Mouse (Mus musculus): ENCODE data around the gene Aox4.
A peak's percentile ranks its signal among the peaks of the same experiment; 100 is the strongest.

Aox4 gene

GRCm38 (mm10) chr1:58301073-58301472 lies 90.9 kb downstream of the Aox4 start:
- no peak for DNase-seq (ENCODE audit: low spot score in 2 of 2)

DNA sequence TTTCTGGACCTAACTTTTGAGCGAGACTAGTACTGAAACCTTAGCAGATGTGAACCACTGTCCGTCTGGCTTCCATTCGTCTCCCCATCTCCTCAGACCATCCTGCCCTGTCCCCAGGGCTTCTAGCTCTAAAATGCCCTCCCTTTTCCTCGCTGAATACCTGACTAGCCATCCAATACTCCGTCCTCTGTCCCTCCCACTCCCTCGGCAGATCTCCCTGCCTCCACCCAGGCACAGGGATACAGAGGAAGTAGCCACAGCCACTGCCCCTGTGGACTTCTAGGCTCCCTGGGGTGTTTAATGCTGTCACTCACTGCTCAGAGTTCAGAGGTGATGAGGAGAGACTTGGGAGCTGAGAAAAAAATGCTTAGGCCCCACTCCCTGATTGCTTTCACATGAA lies 91.8 kb downstream of the Aox4 start:
- DNase-seq (ENCODE audit: low spot score in 2 of 2): no peak

DNA sequence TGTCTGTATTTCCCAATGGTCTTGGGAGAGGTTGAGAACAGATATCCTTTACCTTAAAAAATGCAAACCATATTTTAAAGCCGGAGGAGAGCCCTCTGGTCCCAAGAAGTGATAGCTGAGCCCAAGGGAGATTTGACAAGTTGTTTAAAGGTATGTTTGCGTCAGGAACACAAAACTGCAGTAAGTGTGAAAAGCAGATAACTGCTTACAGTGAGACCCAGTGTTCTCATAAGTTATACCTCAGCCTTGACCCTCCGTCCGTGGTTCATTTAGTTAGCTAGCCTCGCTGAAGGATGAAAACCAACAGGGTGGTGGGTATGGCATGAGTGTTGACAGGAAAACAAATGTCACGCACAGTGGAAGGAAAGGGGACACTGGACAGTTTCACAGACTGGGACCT lies 92.8 kb downstream of the Aox4 start:
- DNase-seq (ENCODE audit: low spot score in 2 of 2): no peak

DNA sequence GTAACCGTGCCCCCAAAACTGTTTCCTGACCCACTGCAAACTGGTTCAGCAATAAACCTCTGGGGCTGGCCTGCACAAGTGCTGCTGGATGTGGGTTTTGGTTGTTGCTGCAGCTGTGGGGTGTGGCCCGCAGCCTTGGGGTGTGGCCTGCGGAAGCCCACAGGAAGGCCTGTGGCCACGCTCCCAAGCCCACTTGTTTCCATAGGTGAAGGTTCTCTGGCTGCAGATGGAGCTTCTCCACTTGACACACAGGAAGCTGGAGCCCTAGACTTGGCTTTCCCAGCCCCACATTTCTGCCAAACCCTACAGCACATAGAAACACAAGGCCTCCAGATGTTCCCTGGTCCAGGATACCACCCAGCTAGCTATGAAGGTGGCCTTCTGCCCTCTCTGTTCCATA lies 93.5 kb downstream of the Aox4 start:
- DNase-seq (ENCODE audit: low spot score in 2 of 2): peak; percentile 45 to 66

- no peak for DNase-seq (ENCODE audit: low spot score in 2 of 2)
Observed at GRCm38 (mm10) chr1:58304296-58304695, 94.1 kb downstream of the Aox4 start.

- no peak for DNase-seq (ENCODE audit: low spot score in 2 of 2)
Observed at GRCm38 (mm10) chr1:58307181-58307580, 97.0 kb downstream of the Aox4 start.

DNA sequence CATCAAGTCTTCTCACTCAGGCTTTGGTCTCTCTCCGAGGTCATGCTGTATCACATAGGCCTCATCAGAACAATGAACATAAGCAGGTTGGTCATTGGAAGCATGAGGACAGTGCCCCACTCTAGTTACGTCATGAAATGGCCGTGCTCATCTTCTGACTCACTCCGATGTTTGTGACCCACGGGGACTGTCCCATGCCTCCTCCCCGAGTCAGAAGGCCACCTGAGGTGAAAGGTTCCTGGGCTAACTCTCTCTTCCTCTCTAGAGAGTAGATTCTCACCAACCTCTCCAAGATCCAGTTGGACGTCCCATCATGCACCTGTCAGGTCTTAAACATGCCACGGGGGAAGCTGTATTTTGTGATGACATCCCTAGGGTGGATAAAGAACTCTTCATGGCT lies 98.4 kb downstream of the Aox4 start:
- DNase-seq (ENCODE audit: low spot score in 2 of 2): peak in 1 of 2 experiments; percentile 36

- DNase-seq (ENCODE audit: low spot score in 2 of 2): peak in 1 of 2 experiments; percentile 33
Observed at GRCm38 (mm10) chr1:58309853-58310252, 99.7 kb downstream of the Aox4 start.

DNA sequence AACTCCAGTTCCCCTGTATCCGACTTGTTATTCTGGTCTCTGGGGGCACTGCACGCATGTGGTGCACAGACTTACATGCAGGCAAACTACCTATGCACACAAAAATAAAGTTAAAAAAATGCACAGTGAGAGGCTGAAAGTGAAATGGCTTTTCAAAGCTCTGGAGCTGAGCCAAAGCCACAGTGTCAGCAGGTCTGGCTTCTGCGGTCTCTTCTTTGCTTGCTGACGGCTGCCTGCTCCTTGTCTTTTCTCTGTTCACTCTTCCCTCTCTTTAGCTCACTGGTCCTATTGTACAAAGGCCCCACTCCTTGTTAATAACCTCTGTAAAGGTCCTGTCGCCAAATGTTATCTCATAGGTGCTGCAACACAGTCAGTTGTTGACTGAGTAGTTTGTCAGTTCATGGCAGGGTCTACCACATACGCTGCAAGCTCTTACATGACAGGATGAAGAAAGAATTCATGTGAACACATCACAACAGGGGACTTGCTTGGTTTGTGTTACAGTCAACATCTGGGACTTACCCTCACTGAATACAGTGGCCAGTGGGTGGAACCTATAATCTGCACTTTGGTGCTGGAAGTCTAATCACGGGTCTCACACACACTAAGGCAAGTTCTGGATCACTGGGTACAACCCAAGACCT lies 101.1 kb downstream of the Aox4 start:
- peak in 1 of 2 experiments; percentile 19 for DNase-seq (ENCODE audit: low spot score in 2 of 2)

DNA sequence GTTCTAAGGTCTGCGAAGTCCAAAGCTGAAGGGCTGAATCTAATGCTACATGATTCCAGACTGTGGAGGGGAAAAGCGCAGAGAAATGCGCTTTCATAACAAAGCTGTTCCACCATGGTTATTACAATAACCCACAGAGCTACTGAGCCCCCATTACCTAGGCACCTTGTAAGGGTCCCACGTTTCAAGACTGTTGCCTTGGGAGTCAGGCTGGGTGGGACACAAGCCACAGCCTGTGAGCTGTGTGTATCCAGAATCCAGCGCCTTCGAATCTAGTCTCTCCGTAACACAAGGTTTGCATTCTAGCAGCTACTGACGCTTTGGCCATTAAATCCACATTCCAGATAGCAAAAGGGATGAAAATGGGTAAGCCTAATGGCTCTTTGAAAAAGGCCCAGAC lies 103.0 kb downstream of the Aox4 start:
- DNase-seq (ENCODE audit: low spot score in 2 of 2): peak in 1 of 2 experiments; percentile 21

DNA sequence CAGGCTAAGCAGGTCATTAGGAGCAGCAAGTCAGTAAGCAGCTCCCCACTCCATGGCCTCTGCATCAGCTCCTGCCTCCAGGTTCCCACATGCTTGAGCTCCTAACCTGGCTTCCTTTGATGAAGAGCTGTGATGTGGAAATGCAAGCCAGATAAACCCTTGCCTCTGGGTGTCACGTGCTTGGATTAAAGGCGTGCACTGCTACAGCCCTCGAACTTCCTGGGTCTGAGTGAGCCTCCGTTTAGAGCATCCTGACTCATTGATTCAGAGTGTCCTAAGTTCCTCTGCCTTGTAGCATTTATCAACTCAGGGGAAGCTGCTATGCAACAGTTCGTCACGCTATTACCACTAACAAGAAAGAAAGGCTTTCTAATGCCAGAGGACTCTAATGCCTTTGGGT lies 105.3 kb downstream of the Aox4 start:
- DNase-seq (ENCODE audit: low spot score in 2 of 2): peak in 1 of 2 experiments; percentile 25
